Mouse (Mus musculus): ENCODE data around the gene Zdhhc12.

DNA sequence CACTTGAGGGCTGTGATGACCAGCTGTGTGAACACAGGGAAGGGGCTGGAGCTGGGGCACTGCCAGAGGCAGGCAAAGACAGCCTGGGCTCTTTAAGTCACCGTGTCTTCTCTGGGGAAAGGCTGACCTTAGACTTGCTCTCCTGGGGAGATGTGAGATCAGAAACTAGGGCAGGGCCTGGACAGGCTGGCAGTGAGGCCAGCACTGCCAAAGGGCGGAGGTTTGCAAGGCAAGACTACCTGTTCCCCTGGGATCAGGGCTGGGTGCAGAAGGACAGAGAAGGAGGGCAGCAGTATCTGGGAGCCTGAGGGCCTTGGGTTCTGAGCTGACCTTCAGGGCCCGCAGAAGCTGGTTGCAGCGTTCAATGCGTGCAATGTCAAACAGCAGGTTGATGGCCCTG lies 14.2 kb upstream of the Zdhhc12 start:
- TF ChIP-seq CTCF (IDR thresholded peaks at IDR 0.05; ENCODE audit: extremely low read depth, insufficient read depth, low read length) (no peak), POLR2A (IDR thresholded peaks at IDR 0.05; ENCODE audit: extremely low read depth, insufficient read depth, low read length) (no peak)
